Mouse (Mus musculus): ENCODE data around the gene Cd27. TPM values are rescaled to one million over a fixed set of nuclear protein-coding genes. Genes with fewer than 3 reads are reported as not detected.

Gene Cd27
- polyA plus RNA-seq, 1 experiment from 2014 or later, result 2.1 TPM

DNA sequence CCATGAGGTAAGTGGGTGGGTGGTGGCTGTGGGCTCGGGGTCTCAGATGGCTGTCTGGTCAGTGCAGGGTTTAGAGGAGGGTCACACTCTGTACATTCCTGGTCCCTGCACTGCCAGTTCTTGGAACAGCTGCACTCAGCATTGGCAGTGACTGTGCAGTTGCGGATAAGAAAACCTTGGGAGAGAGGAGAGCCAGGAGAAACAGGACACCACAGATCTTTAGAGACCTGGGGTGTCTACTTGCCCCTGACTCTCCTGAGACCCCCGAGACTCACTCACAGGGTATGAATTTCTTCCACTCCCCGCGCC, 2.3 kb downstream of the Cd27 start:
- no peak overlapping the region for H3K4me3 ChIP-seq (ENCODE audit: low read length)
- H3K9me3 ChIP-seq (ENCODE audit: low read length), result no peaks in the 10 kb centered on the region
- no peak overlapping the region for H3K9ac ChIP-seq (replicated peaks; ENCODE audit: low read length)
- WGBS, result 62% methylated on average over 5 of the region's 5 CpGs
- H3K27me3 ChIP-seq (ENCODE audit: insufficient read depth, low read length), result no peaks in the 10 kb centered on the region
- no peak for ATAC-seq (ENCODE audit: low FRiP score, low TSS enrichment)
- peaks cover 25% of the 10 kb centered on the region for H3K4me1 ChIP-seq (ENCODE audit: insufficient read depth, low read length)
- no peak overlapping the region for H3K4me2 ChIP-seq (replicated peaks; ENCODE audit: low read depth, low read length)
- H3K27ac ChIP-seq (ENCODE audit: low read length), result no peak overlapping the region
- H3K36me3 ChIP-seq (ENCODE audit: insufficient read depth, low read length), result no peaks in the 10 kb centered on the region

- no peak overlapping the region for H3K4me3 ChIP-seq (ENCODE audit: low read length)
- H3K9me3 ChIP-seq (ENCODE audit: low read length), result no peaks in the 10 kb centered on the region
- H3K4me1 ChIP-seq (ENCODE audit: insufficient read depth, low read length), result peaks cover 25% of the 10 kb centered on the region
- H3K27me3 ChIP-seq (ENCODE audit: insufficient read depth, low read length), result no peaks in the 10 kb centered on the region
- no peak overlapping the region for H3K27ac ChIP-seq (ENCODE audit: low read length)
- H3K9ac ChIP-seq (replicated peaks; ENCODE audit: low read length), result no peak overlapping the region
- no peaks in the 10 kb centered on the region for H3K36me3 ChIP-seq (ENCODE audit: insufficient read depth, low read length)
- no peak overlapping the region for H3K4me2 ChIP-seq (replicated peaks; ENCODE audit: low read depth, low read length)
- 68% methylated on average over 7 of the region's 7 CpGs for WGBS
- ATAC-seq (ENCODE audit: low FRiP score, low TSS enrichment), result no peak
Observed at GRCm38 (mm10) chr6:125233816-125234519, 2.8 kb downstream of the Cd27 start.

DNA sequence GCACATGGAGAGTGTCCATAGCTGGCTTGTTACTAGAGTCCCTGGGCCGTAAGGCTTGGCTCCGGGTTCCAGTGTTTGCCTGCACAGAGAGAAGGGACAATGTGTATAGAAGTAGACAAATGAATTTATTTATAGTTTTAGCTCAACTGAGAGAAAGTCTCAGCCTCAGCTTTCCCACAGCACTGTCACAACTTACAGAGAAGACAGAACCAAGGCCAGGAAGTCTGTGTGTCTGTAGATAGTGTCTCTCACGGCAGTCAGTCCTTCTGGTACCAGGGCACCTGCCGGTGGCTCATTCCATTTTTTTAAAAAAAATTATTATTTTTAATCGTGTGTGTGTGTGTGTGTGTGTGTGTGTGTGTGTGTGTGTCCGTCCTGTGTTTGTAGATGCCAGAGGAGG, 4.3 kb downstream of the Cd27 start:
- Histone ChIP-seq H3K27ac (ENCODE audit: low read length) (no peak overlapping the region), H3K4me2 (replicated peaks; ENCODE audit: low read depth, low read length) (no peak overlapping the region), H3K4me1 (ENCODE audit: insufficient read depth, low read length) (peaks cover 22% of the 10 kb centered on the region), H3K9ac (replicated peaks; ENCODE audit: low read length) (no peak overlapping the region; the same call in 1 of the 2 replicates), H3K27me3 (ENCODE audit: insufficient read depth, low read length) (no peaks in the 10 kb centered on the region), H3K4me3 (ENCODE audit: low read length) (no peak overlapping the region), H3K9me3 (ENCODE audit: low read length) (no peaks in the 10 kb centered on the region), H3K36me3 (ENCODE audit: insufficient read depth, low read length) (no peaks in the 10 kb centered on the region)
- ATAC-seq (ENCODE audit: low FRiP score, low TSS enrichment), result no peak
- WGBS, result 82% methylated on average over 6 of the region's 6 CpGs

DNA sequence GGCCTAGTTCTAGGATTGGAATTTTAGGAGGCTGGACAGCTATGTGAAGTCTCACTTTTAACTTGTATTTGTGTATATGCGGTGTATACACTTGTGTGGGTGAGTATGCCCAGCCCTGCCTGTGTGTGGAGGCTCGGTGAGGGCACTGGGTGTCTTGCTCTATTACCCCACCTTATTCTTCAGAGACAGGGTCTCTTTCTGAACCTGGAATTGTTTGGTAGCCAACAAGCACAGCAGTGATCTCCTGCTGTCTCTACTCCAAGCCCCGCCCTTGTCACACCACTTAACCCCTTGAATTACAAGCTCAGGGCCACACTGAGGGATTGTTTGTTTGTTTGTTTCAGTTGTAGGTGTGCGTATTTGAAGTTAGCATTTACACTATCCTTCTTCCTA, 4.8 kb downstream of the Cd27 start:
- Histone ChIP-seq H3K4me1 (ENCODE audit: insufficient read depth, low read length) (peaks cover 22% of the 10 kb centered on the region), H3K4me2 (replicated peaks; ENCODE audit: low read depth, low read length) (peak overlapping the region; percentile 86), H3K9me3 (ENCODE audit: low read length) (no peaks in the 10 kb centered on the region), H3K27me3 (ENCODE audit: insufficient read depth, low read length) (no peaks in the 10 kb centered on the region), H3K4me3 (ENCODE audit: low read length) (peak overlapping the region; percentile 55), H3K9ac (replicated peaks; ENCODE audit: low read length) (peak overlapping the region; percentile 76), H3K36me3 (ENCODE audit: insufficient read depth, low read length) (no peaks in the 10 kb centered on the region), H3K27ac (ENCODE audit: low read length) (peak overlapping the region; percentile 54)
- WGBS, result 53% methylated on average over 4 of the region's 4 CpGs
- peak; percentile 24; the same call in 1 of the 2 replicates for ATAC-seq (ENCODE audit: low FRiP score, low TSS enrichment)

DNA sequence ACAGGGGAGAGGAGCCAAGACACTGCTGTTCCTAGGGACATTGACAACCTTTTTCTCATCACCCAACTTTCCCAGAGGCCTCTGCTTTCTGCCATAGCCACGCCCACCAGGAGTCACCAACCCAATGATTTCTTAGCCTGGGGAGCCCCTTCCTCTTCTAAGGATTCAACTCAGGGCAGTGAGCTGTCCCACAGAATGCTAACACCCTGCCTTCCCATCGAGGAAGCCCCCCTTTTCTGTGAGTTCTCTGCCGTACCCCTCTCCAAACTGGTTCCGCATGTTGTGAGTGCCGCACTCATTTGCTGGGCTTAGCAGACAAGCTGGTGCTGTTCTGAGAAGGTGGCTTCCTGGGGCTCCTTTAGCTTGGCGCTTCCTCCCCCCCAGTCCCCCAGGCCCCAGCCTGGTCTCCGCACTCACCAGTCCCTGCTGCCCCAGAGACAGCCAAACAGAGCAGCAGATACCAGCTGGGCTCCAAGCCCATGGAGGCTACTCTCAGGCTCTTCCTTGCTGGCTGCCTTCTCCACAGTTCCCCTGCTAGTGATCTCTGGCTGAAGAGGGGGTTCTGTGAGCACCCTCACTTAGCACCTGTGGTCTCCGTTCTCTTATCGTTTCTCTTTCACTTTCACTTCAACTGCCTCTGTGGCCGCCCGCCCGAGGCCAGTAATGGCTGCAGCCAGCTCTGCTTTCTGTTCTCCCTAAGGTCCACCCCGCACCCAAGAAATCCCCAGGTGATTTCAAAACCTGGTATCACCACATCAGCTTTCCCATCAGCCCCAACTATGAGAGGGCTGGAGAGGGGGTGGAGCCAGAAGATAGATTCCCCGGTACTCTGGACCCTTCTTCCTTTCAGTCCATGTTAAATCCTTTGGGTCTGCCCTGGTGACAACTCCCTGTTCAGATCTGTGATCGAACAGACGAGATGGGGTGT, 5.4 kb downstream of the Cd27 start, which contains the start of gene Tapbpl:
Gene Tapbpl (minus strand): TSS at position 744 of the 928 bp plus-strand sequence.
- peak within 1 kb of the TSS; percentile 54 for H3K27ac ChIP-seq (ENCODE audit: low read length)
- no peaks in the 10 kb centered on the region for H3K27me3 ChIP-seq (ENCODE audit: insufficient read depth, low read length)
- ATAC-seq (ENCODE audit: low FRiP score, low TSS enrichment), result peak; percentile 66
- H3K4me1 ChIP-seq (ENCODE audit: insufficient read depth, low read length), result peaks cover 19% of the 10 kb centered on the region
- H3K4me2 ChIP-seq (replicated peaks; ENCODE audit: low read depth, low read length), result peak within 1 kb of the TSS; percentile 86
- H3K9ac ChIP-seq (replicated peaks; ENCODE audit: low read length), result peak within 1 kb of the TSS; percentile 76
- H3K9me3 ChIP-seq (ENCODE audit: low read length), result no peaks in the 10 kb centered on the region
- WGBS, result 4% methylated on average over 16 of the region's 16 CpGs
- peak within 1 kb of the TSS; percentile 55 for H3K4me3 ChIP-seq (ENCODE audit: low read length)
- H3K36me3 ChIP-seq (ENCODE audit: insufficient read depth, low read length), result no peaks in the 10 kb centered on the region

- WGBS, result 60% methylated on average over 9 of the region's 9 CpGs
- H3K27ac ChIP-seq (ENCODE audit: low read length), result no peak overlapping the region
- H3K9me3 ChIP-seq (ENCODE audit: low read length), result no peaks in the 10 kb centered on the region
- peak overlapping the region; percentile 86; the same call in 1 of the 2 replicates for H3K4me2 ChIP-seq (replicated peaks; ENCODE audit: low read depth, low read length)
- no peak for ATAC-seq (ENCODE audit: low FRiP score, low TSS enrichment)
- H3K4me1 ChIP-seq (ENCODE audit: insufficient read depth, low read length), result peaks cover 18% of the 10 kb centered on the region
- no peak overlapping the region for H3K4me3 ChIP-seq (ENCODE audit: low read length)
- no peaks in the 10 kb centered on the region for H3K36me3 ChIP-seq (ENCODE audit: insufficient read depth, low read length)
- no peaks in the 10 kb centered on the region for H3K27me3 ChIP-seq (ENCODE audit: insufficient read depth, low read length)
- H3K9ac ChIP-seq (replicated peaks; ENCODE audit: low read length), result no peak overlapping the region
Observed at GRCm38 (mm10) chr6:125230571-125230970, 6.2 kb downstream of the Cd27 start.

GRCm38 (mm10) chr6:125225518-125226115, 11.2 kb downstream of the Cd27 start:
- WGBS, result 83% methylated on average over 5 of the region's 5 CpGs
- no peak overlapping the region for H3K4me2 ChIP-seq (replicated peaks; ENCODE audit: low read depth, low read length)
- H3K36me3 ChIP-seq (ENCODE audit: insufficient read depth, low read length), result peaks cover 5% of the 10 kb centered on the region; the same call in 1 of the 2 replicates
- no peak for ATAC-seq (ENCODE audit: low FRiP score, low TSS enrichment)
- H3K27me3 ChIP-seq (ENCODE audit: insufficient read depth, low read length), result no peaks in the 10 kb centered on the region
- H3K4me1 ChIP-seq (ENCODE audit: insufficient read depth, low read length), result 0 out of 2 replicates have a peak, but pooled peaks cover 4% of the 10 kb centered on the region
- H3K27ac ChIP-seq (ENCODE audit: low read length), result no peak overlapping the region
- no peaks in the 10 kb centered on the region for H3K9me3 ChIP-seq (ENCODE audit: low read length)
- H3K9ac ChIP-seq (replicated peaks; ENCODE audit: low read length), result no peak overlapping the region
- no peak overlapping the region for H3K4me3 ChIP-seq (ENCODE audit: low read length)

- Histone ChIP-seq H3K27me3 (ENCODE audit: insufficient read depth, low read length) (no peaks in the 10 kb centered on the region), H3K4me2 (replicated peaks; ENCODE audit: low read depth, low read length) (no peak overlapping the region), H3K9ac (replicated peaks; ENCODE audit: low read length) (no peak overlapping the region), H3K36me3 (ENCODE audit: insufficient read depth, low read length) (peaks cover 5% of the 10 kb centered on the region; the same call in 1 of the 2 replicates), H3K9me3 (ENCODE audit: low read length) (no peaks in the 10 kb centered on the region), H3K4me1 (ENCODE audit: insufficient read depth, low read length) (no peaks in the 10 kb centered on the region), H3K27ac (ENCODE audit: low read length) (no peak overlapping the region), H3K4me3 (ENCODE audit: low read length) (no peak overlapping the region)
- WGBS, result 79% methylated on average over 3 of the region's 3 CpGs
- no peak for ATAC-seq (ENCODE audit: low FRiP score, low TSS enrichment)
Observed at GRCm38 (mm10) chr6:125222577-125222976, 14.2 kb downstream of the Cd27 start.

DNA sequence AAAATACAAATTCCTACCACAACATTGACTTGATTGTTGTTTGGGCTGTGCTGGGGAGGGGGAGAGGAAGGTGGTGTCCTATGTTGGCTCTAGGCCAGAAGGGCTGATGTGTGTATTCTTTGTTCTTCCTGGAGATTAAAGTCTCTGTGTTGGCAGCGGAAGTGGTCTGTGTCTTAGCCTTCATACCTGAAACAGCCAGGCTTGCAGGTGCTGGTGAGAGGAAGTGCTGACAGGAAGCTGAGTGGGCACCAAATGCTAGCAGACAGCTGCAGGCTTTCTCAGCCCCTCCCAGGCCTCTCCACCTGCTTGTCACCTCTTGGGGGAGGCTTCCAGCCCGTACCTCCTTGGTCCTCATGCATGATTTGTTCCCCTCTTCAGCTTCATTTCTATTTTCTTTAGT, 14.7 kb downstream of the Cd27 start:
- H3K9me3 ChIP-seq (ENCODE audit: low read length), result no peaks in the 10 kb centered on the region
- no peak overlapping the region for H3K27ac ChIP-seq (ENCODE audit: low read length)
- H3K4me1 ChIP-seq (ENCODE audit: insufficient read depth, low read length), result no peaks in the 10 kb centered on the region
- no peak for ATAC-seq (ENCODE audit: low FRiP score, low TSS enrichment)
- no peaks in the 10 kb centered on the region for H3K27me3 ChIP-seq (ENCODE audit: insufficient read depth, low read length)
- H3K36me3 ChIP-seq (ENCODE audit: insufficient read depth, low read length), result peaks cover 5% of the 10 kb centered on the region; the same call in 1 of the 2 replicates
- no peak overlapping the region for H3K4me2 ChIP-seq (replicated peaks; ENCODE audit: low read depth, low read length)
- H3K4me3 ChIP-seq (ENCODE audit: low read length), result no peak overlapping the region
- 53% methylated on average over 2 of the region's 2 CpGs for WGBS
- no peak overlapping the region for H3K9ac ChIP-seq (replicated peaks; ENCODE audit: low read length)

Measured in kidney, embryonic 16.5 days (tissue).